Mouse (Mus musculus) small intestine, adult 2 months (tissue): ENCODE measurements around the gene Cbln1. TPM values are rescaled to one million over a fixed set of nuclear protein-coding genes. Genes with fewer than 3 reads are reported as not detected.

Experiments
- H3K27ac ChIP-seq: fragments of 200-500 bp; 2 replicates; pipeline ENCODE4 v1.5.1; 2012; ENCODE audit warnings: low read depth, low read length, control low read depth, inconsistent platforms; ENCODE audit not compliant: insufficient read depth
- H3K27me3 ChIP-seq: fragments of 200-500 bp; 2 replicates; pipeline ENCODE4 v1.6.1; 2012; ENCODE audit warnings: mild to moderate bottlenecking, moderate library complexity, low read length, inconsistent platforms; ENCODE audit not compliant: control insufficient read depth, insufficient read depth
- H3K36me3 ChIP-seq: fragments of 200-500 bp; 2 replicates; pipeline ENCODE4 v1.6.1; 2012; ENCODE audit warnings: mild to moderate bottlenecking, low read length, control low read depth, inconsistent platforms; ENCODE audit not compliant: control insufficient read depth, insufficient read depth
- H3K4me1 ChIP-seq: fragments of 200-500 bp; 2 replicates; pipeline ENCODE4 v1.6.1; 2012; ENCODE audit warnings: low read length, inconsistent platforms, mixed read lengths; ENCODE audit not compliant: control insufficient read depth, insufficient read depth, insufficient read length
- H3K4me3 ChIP-seq: fragments of 200-500 bp; 2 replicates; pipeline ENCODE4 v1.5.1; 2012; ENCODE audit warnings: low read depth, mild to moderate bottlenecking, control low read depth, inconsistent platforms, low read length, moderate library complexity
- CTCF ChIP-seq: fragments of 200-500 bp; IDR thresholded peaks from 2 replicates; pipeline ENCODE4 v1.5.1; 2012; ENCODE audit warnings: low read depth, mild to moderate bottlenecking, control low read depth, inconsistent platforms, low read length, moderate library complexity, mixed read lengths; ENCODE audit not compliant: insufficient replicate concordance, insufficient read length; ENCODE audit errors: extremely low read depth
- POLR2A ChIP-seq: fragments of 200-500 bp; IDR thresholded peaks from 2 replicates; pipeline ENCODE4 v1.6.1; 2012; ENCODE audit warnings: low read depth, mild to moderate bottlenecking, control low read depth, inconsistent platforms, low read length, moderate library complexity
- WGBS: fragments of 180-500 bp; shearing (Covaris S2); methylation state at CpG from one replicate; pipeline ENCODE4 v1.1.7; 2018; 5-methylcytosine and 5-hydroxymethylcytosine counted together
- polyA plus RNA-seq: library from polyadenylated mRNA; depleted of rRNA; stranded (reverse); fragments of >200 nt; gene quantifications from 2 replicates; pipeline ENCODE4 v1.2.3, GENCODE M21; 2012; rRNA removed

The Cbln1 gene
- polyA plus RNA-seq, 1 experiment, result 0.09 TPM

- no peak overlapping the region for H3K27ac ChIP-seq
- TF ChIP-seq POLR2A (no peak), CTCF (no peak)
- H3K4me3 ChIP-seq, result no peak overlapping the region
- H3K36me3 ChIP-seq, result no peaks in the 10 kb centered on the region
- WGBS, result 73% methylated on average over 8 of the region's 8 CpGs
- no peaks in the 10 kb centered on the region for H3K4me1 ChIP-seq
- no peaks in the 10 kb centered on the region for H3K27me3 ChIP-seq
Observed at GRCm38 (mm10) chr8:87421697-87422096, 50.7 kb downstream of the Cbln1 start.

Other genes starting within 250 kb of the Cbln1 start
- gene 4933402J07Rik, start 91.2 kb upstream of the Cbln1 start, polyA plus RNA-seq, result not detected in 2 replicates